Mouse (Mus musculus) stomach, adult 2 months (tissue): Measurements from ENCODE around the gene Klk15. TPM values are rescaled to one million over a fixed set of nuclear protein-coding genes. Genes with fewer than 3 reads are reported as not detected.

Source experiments
- polyA plus RNA-seq: library from polyadenylated mRNA; depleted of rRNA; stranded (reverse); fragments of >200 nt; gene quantifications from 2 replicates; pipeline ENCODE4 v1.2.3, GENCODE M21; 2012; rRNA removed

Klk15 gene
- not detected in 2 replicates for polyA plus RNA-seq

GRCm38 (mm10) chr7:43933440-43933839 lies at the start of gene Klk15:
Gene Klk15 (plus strand): TSS chr7:43933740.

GRCm38 (mm10) chr7:43950364-43950763 lies 16.8 kb downstream of the Klk15 start, which contains the start of gene Klk1b8:
Gene Klk1b8 (plus strand): TSS chr7:43950664.

GRCm38 (mm10) chr7:43966451-43966850 lies 32.9 kb downstream of the Klk15 start, which contains the start of gene Klk1b1:
Gene Klk1b1 (plus strand): TSS chr7:43966751.

GRCm38 (mm10) chr7:43975761-43976160 lies 42.2 kb downstream of the Klk15 start, which contains the start of gene Klk1b9:
Gene Klk1b9 (plus strand): TSS chr7:43976061.

Other genes starting within 250 kb of the Klk15 start
- gene Klk14, start 243.3 kb upstream of the Klk15 start, polyA plus RNA-seq: 8.7 and 11.1 TPM in 2 replicates
- 36.1 and 62.4 TPM in 2 replicates for gene Klk13, start 221.2 kb upstream of the Klk15 start, polyA plus RNA-seq
- gene Klk12, start 164.8 kb upstream of the Klk15 start, polyA plus RNA-seq: 2.5 and 6.0 TPM in 2 replicates
- gene Klk11, start 159.1 kb upstream of the Klk15 start, polyA plus RNA-seq: 27.7 and 37.5 TPM in 2 replicates
- 70.8 and 139 TPM in 2 replicates for gene Klk10, start 152.7 kb upstream of the Klk15 start, polyA plus RNA-seq
- gene Klk9, start 141.8 kb upstream of the Klk15 start, polyA plus RNA-seq: 13.5 and 28.2 TPM in 2 replicates
- gene Klk8, start 136.2 kb upstream of the Klk15 start, polyA plus RNA-seq: 35.2 and 46.8 TPM in 2 replicates
- gene Klk7, start 122.4 kb upstream of the Klk15 start, polyA plus RNA-seq: 5.4 and 17.8 TPM in 2 replicates
- gene Klk6, start 109.2 kb upstream of the Klk15 start, polyA plus RNA-seq: 4.1 and 11.7 TPM in 2 replicates
- 26.4 and 45.6 TPM in 2 replicates for gene Klk5, start 91.8 kb upstream of the Klk15 start, polyA plus RNA-seq
- not detected in 2 replicates for gene Klk4, start 52.6 kb upstream of the Klk15 start, polyA plus RNA-seq
- gene Klk1b8, start 16.9 kb downstream of the Klk15 start, polyA plus RNA-seq: not detected in 2 replicates
- not detected in 2 replicates for gene Klk1b1, start 33.0 kb downstream of the Klk15 start, polyA plus RNA-seq
- gene Klk1b9, start 42.3 kb downstream of the Klk15 start, polyA plus RNA-seq: not detected in 2 replicates
- gene Klk1b11, start 62.1 kb downstream of the Klk15 start, polyA plus RNA-seq: not detected in 2 replicates
- 0.30 and 0.31 TPM in 2 replicates for gene Klk1b26, start 78.4 kb downstream of the Klk15 start, polyA plus RNA-seq
- gene Klk1b27, start 118.5 kb downstream of the Klk15 start, polyA plus RNA-seq: not detected in 2 replicates
- gene Klk1b21, start 168.6 kb downstream of the Klk15 start, polyA plus RNA-seq: not detected in 2 replicates
- 0.38 TPM in 1 of 2 replicates, not detected in the other for gene Klk1b22, start 178.9 kb downstream of the Klk15 start, polyA plus RNA-seq
- not detected in 2 replicates for gene Klk1b16, start 203.0 kb downstream of the Klk15 start, polyA plus RNA-seq